Mouse (Mus musculus): ENCODE measurements around the gene Atp4b. TPM values are rescaled to one million over a fixed set of nuclear protein-coding genes. Genes with fewer than 3 reads are reported as not detected.

Atp4b gene
- polyA plus RNA-seq, 1 experiment from 2014 or later, result not detected

- no peak for DNase-seq
- Histone ChIP-seq H3K36me3 (replicated peaks; ENCODE audit: insufficient read depth, low read length) (no peaks in the 10 kb centered on the region), H3K4me2 (ENCODE audit: low read depth, low read length) (no peak overlapping the region), H3K27me3 (ENCODE audit: insufficient read depth, low read length) (no peaks in the 10 kb centered on the region), H3K27ac (ENCODE audit: low read depth) (no peak overlapping the region), H3K9me3 (ENCODE audit: low read length) (no peaks in the 10 kb centered on the region), H3K4me1 (ENCODE audit: insufficient read depth) (no peaks in the 10 kb centered on the region), H3K9ac (replicated peaks) (no peak overlapping the region), H3K4me3 (ENCODE audit: low read depth, low read length) (no peak overlapping the region)
- no peak for ATAC-seq
- TF ChIP-seq CTCF (IDR thresholded peaks at IDR 0.05; ENCODE audit: low read depth) (no peak), EP300 (IDR thresholded peaks at IDR 0.05; ENCODE audit: low read depth) (no peak)
- WGBS (ENCODE audit: insufficient replicate concordance), result 83% methylated on average over 7 of the region's 7 CpGs
These were observed 2.8 kb downstream of the Atp4b start for GRCm38 (mm10) chr8:13393869-13394268.

DNA sequence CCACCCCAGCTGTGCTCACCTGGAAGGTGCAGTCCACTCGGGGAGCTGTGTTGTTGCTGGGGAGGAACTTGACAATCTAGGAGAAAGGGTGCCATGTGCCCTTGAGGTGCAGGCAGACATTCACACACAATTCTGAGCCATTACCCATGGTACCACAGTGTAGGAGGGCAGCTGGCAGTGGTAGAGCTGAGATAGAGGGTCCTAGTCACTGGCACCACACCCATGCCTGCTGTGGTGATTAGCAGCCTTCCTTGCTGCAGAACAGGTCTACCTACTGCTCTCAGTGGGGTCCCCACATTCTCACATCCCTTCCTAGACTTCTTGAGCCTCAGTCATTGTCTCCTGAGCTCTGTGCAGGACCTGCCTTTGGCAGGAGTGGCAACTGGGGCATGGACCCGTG lies 7.9 kb downstream of the Atp4b start:
- Histone ChIP-seq H3K27me3 (ENCODE audit: insufficient read depth, low read length) (no peaks in the 10 kb centered on the region), H3K36me3 (replicated peaks; ENCODE audit: insufficient read depth, low read length) (no peaks in the 10 kb centered on the region), H3K9ac (replicated peaks) (no peak overlapping the region), H3K4me3 (ENCODE audit: low read depth, low read length) (no peak overlapping the region), H3K9me3 (ENCODE audit: low read length) (no peaks in the 10 kb centered on the region), H3K4me1 (ENCODE audit: insufficient read depth) (no peaks in the 10 kb centered on the region), H3K4me2 (ENCODE audit: low read depth, low read length) (no peak overlapping the region), H3K27ac (ENCODE audit: low read depth) (no peak overlapping the region)
- TF ChIP-seq CTCF (IDR thresholded peaks at IDR 0.05; ENCODE audit: low read depth) (no peak), EP300 (IDR thresholded peaks at IDR 0.05; ENCODE audit: low read depth) (no peak)
- ATAC-seq, result no peak
- WGBS (ENCODE audit: insufficient replicate concordance), result 67% methylated on average over 2 of the region's 2 CpGs
- no peak for DNase-seq

GRCm38 (mm10) chr8:13387728-13388127 lies 8.9 kb downstream of the Atp4b start:
- no peaks in the 10 kb centered on the region for H3K9me3 ChIP-seq (ENCODE audit: low read length)
- DNase-seq (no peak), ATAC-seq (no peak)
- WGBS (ENCODE audit: insufficient replicate concordance), result 53% methylated on average over 8 of the region's 8 CpGs
- no peaks in the 10 kb centered on the region for H3K36me3 ChIP-seq (replicated peaks; ENCODE audit: insufficient read depth, low read length)
- H3K27ac ChIP-seq (ENCODE audit: low read depth), result no peak overlapping the region
- H3K4me3 ChIP-seq (ENCODE audit: low read depth, low read length), result no peak overlapping the region
- no peaks in the 10 kb centered on the region for H3K27me3 ChIP-seq (ENCODE audit: insufficient read depth, low read length)
- no peak overlapping the region for H3K4me2 ChIP-seq (ENCODE audit: low read depth, low read length)
- TF ChIP-seq EP300 (IDR thresholded peaks at IDR 0.05; ENCODE audit: low read depth), result no peak
- no peak for TF ChIP-seq CTCF (IDR thresholded peaks at IDR 0.05; ENCODE audit: low read depth)
- H3K9ac ChIP-seq (replicated peaks), result no peak overlapping the region
- H3K4me1 ChIP-seq (ENCODE audit: insufficient read depth), result no peaks in the 10 kb centered on the region

DNA sequence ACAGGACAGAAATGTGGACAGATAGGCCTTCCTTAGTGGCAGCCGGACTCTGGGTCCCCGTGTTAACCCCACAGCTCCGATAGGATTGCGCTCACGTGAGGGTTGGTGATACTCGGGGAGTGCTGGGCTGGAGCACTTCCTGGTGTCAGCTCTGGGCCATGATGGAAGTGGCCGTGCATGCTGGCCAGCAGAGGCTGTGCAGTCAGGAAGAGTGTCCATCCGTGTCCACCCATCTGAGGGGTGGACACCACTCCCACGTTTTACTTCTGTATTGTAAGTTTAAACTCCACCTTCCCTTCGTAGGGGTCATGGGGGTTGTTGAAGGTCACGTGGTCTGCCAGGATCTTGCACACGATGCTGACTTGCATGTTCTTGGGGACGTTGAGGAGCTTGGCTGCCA lies 10.3 kb downstream of the Atp4b start:
- no peaks in the 10 kb centered on the region for H3K27me3 ChIP-seq (ENCODE audit: insufficient read depth, low read length)
- 65% methylated on average over 13 of the region's 13 CpGs for WGBS (ENCODE audit: insufficient replicate concordance)
- DNase-seq (no peak), ATAC-seq (no peak)
- H3K9me3 ChIP-seq (ENCODE audit: low read length), result no peaks in the 10 kb centered on the region
- no peak overlapping the region for H3K27ac ChIP-seq (ENCODE audit: low read depth)
- no peaks in the 10 kb centered on the region for H3K36me3 ChIP-seq (replicated peaks; ENCODE audit: insufficient read depth, low read length)
- no peak overlapping the region for H3K9ac ChIP-seq (replicated peaks)
- no peak overlapping the region for H3K4me3 ChIP-seq (ENCODE audit: low read depth, low read length)
- TF ChIP-seq EP300 (IDR thresholded peaks at IDR 0.05; ENCODE audit: low read depth) (no peak), CTCF (IDR thresholded peaks at IDR 0.05; ENCODE audit: low read depth) (no peak)
- H3K4me1 ChIP-seq (ENCODE audit: insufficient read depth), result no peaks in the 10 kb centered on the region
- H3K4me2 ChIP-seq (ENCODE audit: low read depth, low read length), result no peak overlapping the region

GRCm38 (mm10) chr8:13382999-13383398 lies 13.6 kb downstream of the Atp4b start:
- no peak overlapping the region for H3K9ac ChIP-seq (replicated peaks)
- H3K36me3 ChIP-seq (replicated peaks; ENCODE audit: insufficient read depth, low read length), result peaks cover 17% of the 10 kb centered on the region
- H3K27me3 ChIP-seq (ENCODE audit: insufficient read depth, low read length), result no peaks in the 10 kb centered on the region
- H3K4me3 ChIP-seq (ENCODE audit: low read depth, low read length), result no peak overlapping the region
- TF ChIP-seq CTCF (IDR thresholded peaks at IDR 0.05; ENCODE audit: low read depth), result no peak
- TF ChIP-seq EP300 (IDR thresholded peaks at IDR 0.05; ENCODE audit: low read depth), result no peak
- no peaks in the 10 kb centered on the region for H3K4me1 ChIP-seq (ENCODE audit: insufficient read depth)
- 89% methylated on average over 4 of the region's 4 CpGs for WGBS (ENCODE audit: insufficient replicate concordance)
- H3K27ac ChIP-seq (ENCODE audit: low read depth), result no peak overlapping the region
- ATAC-seq (no peak), DNase-seq (no peak)
- no peaks in the 10 kb centered on the region for H3K9me3 ChIP-seq (ENCODE audit: low read length)
- H3K4me2 ChIP-seq (ENCODE audit: low read depth, low read length), result no peak overlapping the region

DNA sequence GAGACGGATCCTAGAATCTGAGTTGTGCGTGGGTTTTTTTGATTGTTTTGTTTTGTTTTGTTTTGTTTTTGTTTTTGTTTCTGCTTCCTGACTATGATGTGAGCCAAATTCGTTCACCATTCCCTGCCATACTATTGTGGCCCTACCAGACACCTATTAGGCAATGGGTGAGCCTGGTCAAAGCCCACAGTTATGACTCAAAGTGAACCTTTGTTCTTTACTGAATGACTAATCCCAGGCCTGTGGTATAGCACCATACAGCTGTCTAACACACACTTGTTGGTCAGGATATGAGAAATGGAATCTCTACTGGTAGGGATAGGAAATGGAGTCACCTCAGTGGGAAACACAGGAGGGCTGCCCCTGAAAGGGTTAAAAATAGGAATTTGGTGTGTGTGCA lies 14.1 kb downstream of the Atp4b start:
- ATAC-seq, result no peak
- Histone ChIP-seq H3K27ac (ENCODE audit: low read depth) (no peak overlapping the region), H3K27me3 (ENCODE audit: insufficient read depth, low read length) (no peaks in the 10 kb centered on the region), H3K4me1 (ENCODE audit: insufficient read depth) (no peaks in the 10 kb centered on the region), H3K9ac (replicated peaks) (no peak overlapping the region), H3K36me3 (replicated peaks; ENCODE audit: insufficient read depth, low read length) (peaks cover 17% of the 10 kb centered on the region), H3K9me3 (ENCODE audit: low read length) (no peaks in the 10 kb centered on the region), H3K4me2 (ENCODE audit: low read depth, low read length) (no peak overlapping the region), H3K4me3 (ENCODE audit: low read depth, low read length) (no peak overlapping the region)
- no peak for DNase-seq
- TF ChIP-seq CTCF (IDR thresholded peaks at IDR 0.05; ENCODE audit: low read depth) (no peak), EP300 (IDR thresholded peaks at IDR 0.05; ENCODE audit: low read depth) (no peak)
- 77% methylated on average over 3 of the region's 3 CpGs for WGBS (ENCODE audit: insufficient replicate concordance)

- no peaks in the 10 kb centered on the region for H3K9me3 ChIP-seq (ENCODE audit: low read length)
- no peaks in the 10 kb centered on the region for H3K4me1 ChIP-seq (ENCODE audit: insufficient read depth)
- TF ChIP-seq EP300 (IDR thresholded peaks at IDR 0.05; ENCODE audit: low read depth) (no peak), CTCF (IDR thresholded peaks at IDR 0.05; ENCODE audit: low read depth) (no peak)
- no peaks in the 10 kb centered on the region for H3K27me3 ChIP-seq (ENCODE audit: insufficient read depth, low read length)
- no peak overlapping the region for H3K9ac ChIP-seq (replicated peaks)
- H3K4me3 ChIP-seq (ENCODE audit: low read depth, low read length), result no peak overlapping the region
- WGBS (ENCODE audit: insufficient replicate concordance), result 83% methylated on average over 7 of the region's 7 CpGs
- no peak overlapping the region for H3K4me2 ChIP-seq (ENCODE audit: low read depth, low read length)
- no peak for DNase-seq
- peaks cover 20% of the 10 kb centered on the region for H3K36me3 ChIP-seq (replicated peaks; ENCODE audit: insufficient read depth, low read length)
- no peak overlapping the region for H3K27ac ChIP-seq (ENCODE audit: low read depth)
- no peak for ATAC-seq
These were observed 15.0 kb downstream of the Atp4b start for GRCm38 (mm10) chr8:13381630-13382029.

All from liver, postnatal 0 days (tissue).